Mouse (Mus musculus) brain, adult 2 months (tissue): ENCODE data around the gene Kit.

Experiments used
- DNase-seq: peaks from one replicate; pipeline ENCODE4 v3.0.0; 2011; ENCODE audit warnings: low read depth, low spot score

Kit gene

GRCm38 (mm10) chr5:75589552-75590346, 15.0 kb downstream of the Kit start:
- no peak for DNase-seq

GRCm38 (mm10) chr5:75590961-75591360, 16.2 kb downstream of the Kit start:
- DNase-seq = no peak

GRCm38 (mm10) chr5:75591567-75591966, 16.9 kb downstream of the Kit start:
- DNase-seq = peak; percentile 26

- no peak for DNase-seq
These were observed 20.6 kb downstream of the Kit start for GRCm38 (mm10) chr5:75595319-75595718.

GRCm38 (mm10) chr5:75596211-75596610, 21.5 kb downstream of the Kit start:
- DNase-seq = no peak

GRCm38 (mm10) chr5:75597316-75597715, 22.6 kb downstream of the Kit start:
- no peak for DNase-seq

GRCm38 (mm10) chr5:75598491-75598890, 23.8 kb downstream of the Kit start:
- DNase-seq = no peak

GRCm38 (mm10) chr5:75599991-75600390, 25.3 kb downstream of the Kit start:
- DNase-seq = no peak

GRCm38 (mm10) chr5:75604238-75604637, 29.5 kb downstream of the Kit start:
- DNase-seq = no peak

GRCm38 (mm10) chr5:75606898-75607297, 32.2 kb downstream of the Kit start:
- DNase-seq = peak; percentile 35

GRCm38 (mm10) chr5:75607971-75608370, 33.3 kb downstream of the Kit start:
- no peak for DNase-seq

- no peak for DNase-seq
These were observed 37.7 kb downstream of the Kit start for GRCm38 (mm10) chr5:75612380-75612779.

GRCm38 (mm10) chr5:75612926-75613325, 38.2 kb downstream of the Kit start:
- no peak for DNase-seq

- DNase-seq = no peak
These were observed 40.4 kb downstream of the Kit start for GRCm38 (mm10) chr5:75615000-75615571.

- no peak for DNase-seq
These were observed 40.9 kb downstream of the Kit start for GRCm38 (mm10) chr5:75615624-75616023.

GRCm38 (mm10) chr5:75622401-75622800, 47.7 kb downstream of the Kit start:
- DNase-seq = no peak

- no peak for DNase-seq
These were observed 48.3 kb downstream of the Kit start for GRCm38 (mm10) chr5:75623007-75623406.

- DNase-seq = no peak
These were observed 48.8 kb downstream of the Kit start for GRCm38 (mm10) chr5:75623520-75623919.

GRCm38 (mm10) chr5:75623993-75624706, 49.4 kb downstream of the Kit start:
- no peak for DNase-seq

GRCm38 (mm10) chr5:75625059-75625458, 50.3 kb downstream of the Kit start:
- DNase-seq = no peak

- no peak for DNase-seq
These were observed 51.6 kb downstream of the Kit start for GRCm38 (mm10) chr5:75626284-75626683.

- no peak for DNase-seq
These were observed 52.0 kb downstream of the Kit start for GRCm38 (mm10) chr5:75626703-75627102.

GRCm38 (mm10) chr5:75632257-75632656, 57.5 kb downstream of the Kit start:
- DNase-seq = no peak
